Mouse (Mus musculus): ENCODE results near the gene Acot12. TPM values are rescaled to one million over a fixed set of nuclear protein-coding genes. Genes with fewer than 3 reads are reported as not detected.

Gene Acot12
- total RNA-seq, 2 experiments from 2014 or later: not detected

DNA sequence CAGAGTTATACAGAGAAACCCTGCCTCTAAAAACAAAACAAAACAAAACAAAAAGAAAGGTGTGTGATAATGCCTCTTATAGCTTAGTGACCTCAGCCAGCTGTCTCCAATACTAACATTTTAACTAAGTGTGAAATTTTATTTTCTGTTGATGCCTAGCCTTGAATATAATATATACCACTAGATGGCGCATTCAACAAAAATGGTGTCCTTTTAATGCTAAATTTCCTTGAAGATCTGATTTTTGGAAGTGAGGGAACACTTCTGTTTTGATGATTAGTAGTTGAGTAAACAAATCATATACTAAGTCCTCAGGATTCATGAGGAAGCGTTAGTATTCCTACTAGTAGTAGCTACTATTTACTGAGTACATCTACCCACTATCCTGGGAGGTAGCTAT lies 68.2 kb downstream of the Acot12 start:
- intact Hi-C loops (cut with DNase I): loop anchor here (5.0 kb wide), 2 partner anchors 63 to 528 kb away; no protein-coding TSS in a partner anchor
- no peak for DNase-seq

DNA sequence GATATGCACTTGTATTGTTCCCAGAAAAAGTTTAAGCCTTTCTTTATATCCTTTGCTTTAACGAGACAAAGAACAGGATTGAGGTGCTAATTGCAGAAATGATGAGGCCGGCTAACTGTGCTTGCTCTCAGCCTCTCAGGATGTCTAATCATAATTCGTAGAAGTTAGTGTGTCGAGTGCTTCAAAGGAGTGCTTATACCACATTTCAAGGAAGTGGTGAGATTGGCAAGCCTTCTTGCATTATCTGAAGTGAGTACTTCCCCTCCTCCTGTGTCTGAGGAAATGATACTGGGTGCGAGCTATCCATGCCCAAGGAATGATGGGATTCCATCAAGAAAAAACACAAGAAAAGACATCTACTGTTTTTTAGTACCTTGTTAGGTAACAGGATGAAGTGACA lies 73.4 kb downstream of the Acot12 start:
- no peak for DNase-seq
- intact Hi-C loops (cut with DNase I): no loop called here

DNA sequence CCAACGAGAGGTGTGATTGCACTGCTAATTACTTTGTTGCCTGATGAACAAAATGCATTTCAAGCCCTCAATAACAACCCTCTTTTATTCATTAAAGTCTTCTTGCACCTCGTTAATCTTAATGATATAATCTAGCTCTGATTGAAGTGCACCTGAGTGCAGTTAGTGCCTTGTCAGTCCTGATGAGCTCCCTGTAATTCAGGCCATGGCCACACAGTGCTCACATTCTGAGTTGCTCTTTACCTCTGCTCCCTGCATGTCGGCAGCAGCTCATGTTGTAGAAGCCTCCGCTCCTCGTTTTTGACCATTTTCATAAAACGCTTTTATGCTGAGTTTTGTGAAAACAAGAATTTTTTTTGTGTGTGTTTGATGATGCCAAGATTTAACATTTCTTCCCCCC lies 82.4 kb downstream of the Acot12 start:
- DNase-seq: no peak
- intact Hi-C loops (cut with DNase I): no loop called here

DNA sequence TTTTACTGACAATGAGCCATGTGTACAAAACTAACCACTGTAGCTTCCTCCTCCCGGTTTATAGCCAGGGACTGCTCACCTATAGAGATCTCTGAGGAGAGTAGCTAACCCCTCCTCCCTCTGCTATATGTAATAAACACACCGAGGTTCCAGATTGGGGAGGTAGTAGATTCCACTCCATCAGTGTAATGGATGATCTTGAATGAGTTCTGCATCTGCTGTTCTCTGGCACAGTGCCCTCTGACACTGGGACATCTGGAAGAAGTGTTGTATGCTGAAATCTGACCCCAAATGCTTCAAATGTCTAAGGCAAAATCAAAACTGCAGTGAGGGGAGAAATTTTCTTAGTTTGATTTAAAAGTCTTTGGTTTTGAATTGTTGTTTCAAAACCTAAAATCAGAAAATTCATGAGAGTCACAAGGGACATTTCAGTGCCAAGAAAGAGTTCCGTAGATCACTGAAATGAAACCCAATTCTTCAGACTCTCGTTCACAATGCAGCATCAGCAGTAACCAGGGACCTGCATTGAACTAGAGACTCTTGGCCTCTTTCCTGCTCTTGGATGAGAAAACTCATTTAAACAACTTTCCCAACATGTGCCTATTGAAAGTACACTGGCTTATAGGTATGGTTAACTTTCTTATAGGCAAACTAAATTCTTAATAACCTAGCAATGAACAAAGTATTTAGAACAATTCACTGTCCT lies 83.7 kb downstream of the Acot12 start:
- intact Hi-C loops (cut with DNase I): no loop called here

DNA sequence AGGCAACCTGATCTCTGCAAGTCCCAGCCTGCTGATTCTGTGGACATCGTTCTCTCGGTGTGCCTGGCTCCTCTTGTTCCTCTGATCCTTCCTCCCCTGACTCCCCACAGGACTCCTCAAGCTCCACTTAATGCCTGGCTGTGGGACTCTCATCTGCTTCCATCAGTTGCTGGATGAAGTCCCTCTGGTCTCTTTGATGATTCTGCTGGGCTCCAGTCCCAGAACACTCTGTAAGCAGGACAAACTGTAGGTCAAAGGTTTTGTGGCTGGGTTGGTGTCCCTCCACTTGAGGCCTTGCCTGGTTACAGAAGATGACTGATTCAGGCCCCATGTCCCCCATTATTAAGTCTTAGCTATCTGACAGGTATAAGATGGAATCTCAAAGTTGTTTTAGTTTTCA lies 84.8 kb downstream of the Acot12 start:
- intact Hi-C loops (cut with DNase I): no loop called here
- DNase-seq: no peak

More for the DNA sequence above, 83.7 kb downstream of the Acot12 start:
- DNase-seq: peak; percentile 46 to 65

DNA sequence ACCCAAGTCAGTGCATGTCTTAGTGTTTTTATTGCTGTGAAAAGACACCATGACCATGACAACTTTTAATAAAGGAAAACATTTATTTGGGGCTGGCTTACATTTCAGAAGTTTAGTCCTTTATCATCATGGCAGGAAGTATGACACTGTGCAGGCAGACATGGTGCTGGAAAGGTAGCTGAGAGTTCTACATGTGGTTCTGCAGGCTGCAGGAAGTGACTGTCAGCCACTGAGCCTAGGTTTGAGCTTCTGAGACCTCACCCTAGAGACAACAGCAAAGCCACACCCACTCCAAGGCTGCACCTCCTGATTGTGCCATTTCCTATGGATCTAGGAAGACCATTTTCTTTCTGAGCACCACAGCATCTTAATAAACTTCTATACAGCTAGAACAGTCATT lies 86.6 kb downstream of the Acot12 start:
- DNase-seq: no peak

More for the DNA sequence above, 86.6 kb downstream of the Acot12 start:
- intact Hi-C loops (cut with DNase I): no loop called here

Small RNA genes within 50 kb of the gene (microRNA-seq; reads per million reads assigned to microRNA genes)
- gene Gm27656: 0 reads per million in 2 experiments

Other genes starting within 250 kb of the Acot12 start
- 10 to 100 TPM; 13.9 to 19.5 TPM for gene Zcchc9, start 66.2 kb downstream of the Acot12 start, total RNA-seq (2021)
- gene Ckmt2, start 135.4 kb downstream of the Acot12 start, total RNA-seq (2021): 1,000 to 10,000 TPM; 1,659 to 1,754 TPM

Measured in heart, postnatal 14 days (tissue).